Mouse (Mus musculus): ENCODE results near the gene Srpk1.

Srpk1 gene

GRCm38 (mm10) chr17:28622300-28622759 lies at the start of gene Srpk1:
Gene Srpk1 (minus strand): TSS chr17:28622709.
- peak; percentile 93 for DNase-seq (ENCODE audit: extremely low read depth, insufficient read length, low spot score)

DNA sequence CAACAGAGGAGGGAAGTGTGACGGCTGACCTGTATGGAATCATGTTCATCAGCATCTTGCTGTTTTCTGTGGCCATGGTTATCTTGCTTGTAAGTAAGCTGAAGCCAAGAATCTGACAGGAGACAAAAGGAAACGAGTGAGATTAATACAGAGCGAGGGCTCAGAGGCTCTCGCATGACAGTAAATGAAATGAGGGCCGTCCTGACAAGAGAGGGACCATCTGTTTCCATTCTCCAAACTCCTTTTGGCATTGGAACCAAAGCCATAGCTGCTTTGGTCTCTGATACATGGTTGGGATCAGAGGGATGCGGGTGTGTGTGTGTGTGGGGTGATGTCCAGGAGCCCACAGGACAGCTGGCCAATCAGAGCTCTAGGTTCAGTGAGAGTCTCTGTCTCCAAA lies 37.1 kb upstream of the Srpk1 start:
- no peak for DNase-seq (ENCODE audit: extremely low read depth, insufficient read length, low spot score)

DNA sequence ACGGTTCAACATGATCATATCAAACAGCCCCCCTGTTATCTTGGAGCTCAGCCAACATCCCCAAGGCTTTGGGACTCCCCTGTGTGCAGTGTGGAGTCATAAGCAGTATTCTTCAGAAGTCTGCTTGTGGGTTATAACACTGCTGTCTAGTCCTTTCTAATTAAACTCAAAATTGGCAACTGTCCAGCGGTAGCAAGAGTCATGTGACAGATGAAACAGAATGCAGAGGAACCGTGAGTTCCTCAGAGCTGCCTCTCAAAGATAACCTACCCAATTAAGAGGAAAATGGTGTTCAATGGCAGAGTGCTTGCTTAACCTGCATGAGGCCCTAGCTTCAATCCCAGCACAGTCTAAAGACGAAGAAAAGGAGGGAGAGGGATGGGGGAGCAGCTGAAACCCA lies 35.4 kb upstream of the Srpk1 start:
- no peak for DNase-seq (ENCODE audit: extremely low read depth, insufficient read length, low spot score)

- DNase-seq (ENCODE audit: extremely low read depth, insufficient read length, low spot score), result no peak
Observed at GRCm38 (mm10) chr17:28650268-28650667, 27.8 kb upstream of the Srpk1 start.

DNA sequence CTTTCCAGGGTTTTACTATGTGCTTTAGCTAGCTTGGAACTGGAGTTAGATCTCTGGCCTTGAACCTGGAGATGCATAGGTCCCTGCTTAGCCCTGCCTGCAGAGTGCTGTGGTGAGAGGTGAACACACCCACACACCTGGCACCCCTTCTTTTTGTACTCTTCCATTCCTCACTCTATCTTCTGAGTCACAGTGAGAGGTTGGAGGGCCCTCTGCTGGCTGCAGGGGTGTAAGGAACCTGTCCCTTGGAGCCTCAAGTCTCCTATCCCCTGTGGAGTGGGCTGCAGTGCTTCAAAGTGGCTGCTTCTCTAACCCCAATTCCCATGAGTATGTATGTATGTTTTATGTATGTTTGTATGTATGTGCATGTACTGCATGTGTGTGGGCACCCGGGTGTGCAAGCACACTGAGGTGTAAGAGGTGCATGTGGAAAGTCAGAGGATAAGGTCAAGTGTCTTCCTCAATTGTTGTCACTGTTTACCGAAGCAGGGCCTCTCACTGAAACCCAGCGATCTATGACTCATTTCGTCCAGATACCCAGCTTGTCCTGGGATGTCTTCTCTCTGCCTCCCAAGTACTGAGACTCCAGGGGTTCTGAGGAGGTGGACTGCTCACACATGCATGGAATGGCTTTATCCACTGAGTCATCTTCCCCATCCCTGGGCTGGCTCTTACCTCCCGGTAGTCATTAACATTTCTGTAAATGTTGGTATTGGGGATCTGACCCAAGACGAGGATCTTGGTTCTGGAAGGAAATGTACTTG lies 26.3 kb upstream of the Srpk1 start:
- peak; percentile 22 for DNase-seq (ENCODE audit: extremely low read depth, insufficient read length, low spot score)

DNA sequence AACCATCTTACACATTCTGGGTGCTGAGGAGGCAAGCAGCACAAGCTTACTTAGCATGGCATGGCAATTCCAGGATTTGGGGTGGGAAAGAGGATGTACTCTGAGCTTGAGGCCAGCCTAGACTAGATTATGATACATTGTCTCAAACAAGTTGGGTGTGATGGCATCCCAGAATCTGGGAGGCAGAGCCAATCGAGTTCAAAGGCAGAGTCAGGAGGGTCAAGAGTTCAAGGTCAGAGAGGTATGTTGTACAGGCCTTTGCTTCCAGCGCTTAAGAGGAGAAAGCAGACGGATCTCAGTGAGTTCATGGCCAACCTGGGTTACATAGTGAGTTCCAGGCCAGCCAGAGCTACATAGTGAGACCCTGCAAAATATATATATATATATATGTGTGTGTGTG lies 23.7 kb upstream of the Srpk1 start:
- DNase-seq (ENCODE audit: extremely low read depth, insufficient read length, low spot score), result no peak

GRCm38 (mm10) chr17:28644112-28644511 lies 21.6 kb upstream of the Srpk1 start:
- no peak for DNase-seq (ENCODE audit: extremely low read depth, insufficient read length, low spot score)

- no peak for DNase-seq (ENCODE audit: extremely low read depth, insufficient read length, low spot score)
Observed at GRCm38 (mm10) chr17:28643697-28644096, 21.2 kb upstream of the Srpk1 start.

DNA sequence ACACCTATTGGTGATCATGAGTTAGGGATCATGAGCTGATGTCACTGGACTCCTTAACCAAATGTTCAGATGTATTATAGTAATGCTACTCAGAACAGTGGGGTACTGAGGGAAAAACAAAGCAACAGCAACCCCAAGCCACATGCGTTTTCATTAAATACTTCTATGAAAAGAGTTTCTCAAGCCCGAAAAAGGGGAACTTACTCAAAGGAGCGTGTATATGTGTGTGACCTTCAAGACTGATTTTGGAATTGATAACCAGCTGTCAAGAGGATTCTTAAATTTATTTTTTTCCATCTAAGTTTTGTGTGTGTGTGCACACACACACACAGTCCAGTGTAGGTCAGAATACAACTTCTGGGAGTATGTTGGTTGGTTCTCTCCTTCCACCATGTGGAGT lies 17.6 kb upstream of the Srpk1 start:
- DNase-seq (ENCODE audit: extremely low read depth, insufficient read length, low spot score), result no peak

DNA sequence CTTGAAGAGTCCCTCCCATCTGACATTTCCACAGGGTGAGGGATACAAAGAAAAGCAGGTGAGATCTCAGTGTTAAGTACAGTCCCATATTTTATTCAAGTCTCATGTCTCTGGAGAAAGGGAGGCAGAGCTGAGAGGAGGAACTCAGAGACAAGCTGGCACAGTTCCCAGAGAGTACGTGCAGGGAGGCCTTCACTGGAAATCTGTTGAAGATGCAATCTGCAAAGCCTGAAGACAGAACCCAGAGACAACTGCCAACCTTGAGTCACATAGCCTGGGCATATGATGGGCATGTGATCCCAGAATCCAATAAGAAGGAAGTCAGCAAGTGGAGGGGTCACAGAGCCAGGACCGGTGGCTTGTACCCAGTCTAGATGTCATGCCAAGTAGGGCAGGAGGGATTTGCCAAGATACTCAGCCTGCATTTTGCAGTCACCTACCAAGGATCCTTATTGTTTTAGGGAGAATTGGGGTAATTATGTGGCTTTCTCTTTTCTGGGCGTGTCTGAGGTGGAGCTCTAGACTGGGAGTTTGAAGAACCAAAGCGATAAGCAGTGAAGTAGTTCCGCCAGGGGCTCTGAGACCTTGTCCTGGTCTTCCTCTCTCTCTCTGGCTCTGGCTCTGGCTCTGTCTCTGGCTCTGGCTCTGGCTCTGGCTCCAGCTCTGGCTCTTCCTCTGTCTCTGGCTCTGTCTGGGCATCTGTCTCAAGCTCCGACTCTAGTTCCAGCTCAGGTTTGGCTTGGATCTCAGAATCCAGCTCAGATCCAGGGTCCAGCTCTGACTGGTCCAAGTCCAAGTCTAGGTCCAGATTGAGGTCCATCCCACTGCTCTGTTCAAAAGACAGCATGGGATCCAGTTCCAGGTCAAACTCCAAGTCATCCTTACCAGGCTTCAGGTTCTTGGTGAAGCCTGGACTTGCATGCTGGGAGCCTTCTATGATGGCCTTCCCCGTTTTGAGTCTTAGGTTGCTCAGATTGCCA lies 15.5 kb upstream of the Srpk1 start:
- DNase-seq (ENCODE audit: extremely low read depth, insufficient read length, low spot score), result no peak

- DNase-seq (ENCODE audit: extremely low read depth, insufficient read length, low spot score), result no peak
Observed at GRCm38 (mm10) chr17:28635842-28636241, 13.3 kb upstream of the Srpk1 start.

- DNase-seq (ENCODE audit: extremely low read depth, insufficient read length, low spot score), result no peak
Observed at GRCm38 (mm10) chr17:28629125-28629524, 6.6 kb upstream of the Srpk1 start.

DNA sequence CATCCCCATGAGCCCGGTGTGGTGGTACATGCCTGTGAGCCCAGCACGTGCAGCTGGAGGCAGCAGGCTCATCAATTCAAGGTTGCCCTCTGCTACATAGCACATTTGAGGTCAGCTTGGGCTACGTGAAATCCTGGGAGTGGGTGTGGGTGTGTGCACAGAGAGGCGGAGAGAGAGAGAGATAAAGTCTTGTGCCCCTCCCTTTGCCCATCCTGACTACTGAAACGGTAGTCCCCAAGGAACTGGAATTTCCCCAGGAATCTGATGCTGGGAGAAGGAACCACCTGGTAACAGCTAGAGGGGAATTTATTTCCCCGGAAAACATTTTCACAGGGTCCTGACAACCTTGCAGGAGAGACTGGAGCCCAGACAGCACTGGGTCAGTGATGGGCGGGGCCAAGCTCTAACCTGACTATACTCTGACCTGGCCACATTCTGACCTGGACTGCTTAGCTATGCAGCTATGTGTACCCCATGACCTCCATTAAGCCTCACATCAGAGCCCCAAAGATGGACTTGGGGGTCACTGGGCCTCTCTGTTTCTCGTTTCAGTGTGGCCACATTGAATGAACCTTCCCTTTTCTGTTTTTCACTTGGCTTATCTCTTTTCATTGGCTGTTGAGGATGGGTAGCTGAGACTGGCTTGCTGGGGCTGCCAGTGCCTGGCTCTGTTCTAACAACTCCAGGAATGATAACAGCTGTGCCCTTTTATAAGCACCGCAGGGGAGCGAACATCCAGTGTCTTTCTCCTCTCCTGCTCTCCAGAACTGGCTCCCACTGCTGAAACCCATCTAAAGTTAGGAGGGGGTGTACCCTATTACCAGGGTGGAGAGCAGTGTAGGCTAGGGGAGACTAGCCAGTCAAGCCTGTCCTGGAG lies 6.0 kb upstream of the Srpk1 start:
- no peak for DNase-seq (ENCODE audit: extremely low read depth, insufficient read length, low spot score)

DNA sequence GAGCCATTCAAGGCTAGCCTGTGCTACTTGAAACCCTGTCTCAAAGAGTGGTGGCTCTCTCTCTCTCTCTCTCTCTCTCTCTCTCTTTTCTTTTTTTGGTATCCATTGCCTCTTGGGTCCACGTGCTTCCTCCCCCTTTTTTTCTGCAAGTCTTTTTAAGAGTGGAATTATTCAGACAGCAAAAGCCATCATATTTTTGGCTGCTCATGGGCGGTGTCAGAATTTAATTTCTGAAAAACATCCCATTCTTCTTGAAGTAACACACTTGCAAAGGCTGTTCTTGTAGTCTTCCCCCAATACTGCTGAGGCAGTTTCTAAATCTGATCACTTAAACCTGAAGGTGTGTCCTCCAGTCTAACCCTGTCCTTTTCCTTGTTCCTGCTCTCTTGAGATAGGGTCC lies 4.4 kb upstream of the Srpk1 start:
- DNase-seq (ENCODE audit: extremely low read depth, insufficient read length, low spot score), result no peak

- no peak for DNase-seq (ENCODE audit: extremely low read depth, insufficient read length, low spot score)
Observed at GRCm38 (mm10) chr17:28625327-28625726, 2.8 kb upstream of the Srpk1 start.

- no peak for DNase-seq (ENCODE audit: extremely low read depth, insufficient read length, low spot score)
Observed at GRCm38 (mm10) chr17:28624841-28625240, 2.3 kb upstream of the Srpk1 start.

DNA sequence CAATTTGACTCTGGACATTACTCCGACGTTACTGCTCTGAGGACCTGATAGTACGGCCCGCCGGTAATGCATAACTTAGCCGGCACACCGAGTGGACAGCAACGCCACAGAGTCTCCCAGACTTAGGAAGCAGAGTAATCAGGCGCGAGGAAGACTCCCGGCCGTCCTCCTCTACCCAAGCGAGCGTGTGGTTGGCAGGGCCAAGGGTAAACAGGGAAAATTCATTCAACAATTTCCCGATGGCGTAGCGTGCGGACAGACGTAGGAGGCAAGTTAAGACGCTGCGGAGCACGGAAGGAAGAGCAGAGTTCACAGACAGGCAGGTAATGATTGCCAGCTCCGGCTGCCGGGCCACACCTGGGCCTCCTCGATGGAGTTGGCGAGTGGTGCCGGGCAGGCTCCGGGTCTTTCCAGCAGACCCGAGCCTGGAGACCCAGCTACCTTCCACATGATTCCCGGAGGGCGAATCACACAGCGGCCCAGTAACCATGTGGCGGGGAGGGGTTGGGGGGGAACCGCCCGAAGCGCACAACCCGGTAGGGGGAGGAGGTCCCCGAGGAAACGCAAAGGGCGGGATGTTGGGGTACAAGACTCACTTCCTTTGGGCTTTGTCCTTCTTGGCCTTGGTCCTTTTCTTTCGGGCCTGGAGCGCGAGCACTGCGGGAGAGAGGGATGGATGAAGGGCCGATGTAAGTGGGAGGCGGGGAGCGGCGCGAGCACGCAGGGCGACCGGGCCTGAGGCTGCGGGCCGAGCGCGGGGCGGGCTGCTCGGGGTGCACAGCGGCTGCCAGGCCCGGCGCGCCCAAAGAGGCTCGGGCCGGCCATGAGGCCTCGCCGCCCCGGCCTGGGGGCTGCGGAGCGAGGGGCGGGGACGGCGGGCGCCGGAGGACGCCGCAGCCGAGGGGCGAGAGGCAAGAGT lies 869 bp downstream of the Srpk1 start:
- DNase-seq (ENCODE audit: extremely low read depth, insufficient read length, low spot score), result peak; percentile 79

DNA sequence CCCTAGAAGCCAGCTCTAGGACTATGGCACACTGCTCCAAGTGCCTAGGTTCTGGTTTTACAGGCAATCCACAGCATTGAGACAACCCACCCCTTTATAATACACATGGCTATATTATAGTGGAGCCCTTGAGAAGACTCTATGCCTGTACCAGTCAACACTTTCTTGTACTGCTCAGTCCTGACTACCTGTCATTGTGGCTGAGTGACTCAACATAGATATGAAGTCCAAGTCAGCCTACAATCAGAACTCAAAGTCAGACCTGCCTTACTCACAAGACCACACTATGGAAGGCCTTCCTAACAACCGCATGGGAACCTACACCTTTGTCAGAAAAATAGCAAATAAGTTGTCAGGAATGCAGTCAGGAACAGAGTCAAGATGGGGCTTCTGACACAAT lies 3.7 kb downstream of the Srpk1 start:
- DNase-seq (ENCODE audit: extremely low read depth, insufficient read length, low spot score), result no peak

DNA sequence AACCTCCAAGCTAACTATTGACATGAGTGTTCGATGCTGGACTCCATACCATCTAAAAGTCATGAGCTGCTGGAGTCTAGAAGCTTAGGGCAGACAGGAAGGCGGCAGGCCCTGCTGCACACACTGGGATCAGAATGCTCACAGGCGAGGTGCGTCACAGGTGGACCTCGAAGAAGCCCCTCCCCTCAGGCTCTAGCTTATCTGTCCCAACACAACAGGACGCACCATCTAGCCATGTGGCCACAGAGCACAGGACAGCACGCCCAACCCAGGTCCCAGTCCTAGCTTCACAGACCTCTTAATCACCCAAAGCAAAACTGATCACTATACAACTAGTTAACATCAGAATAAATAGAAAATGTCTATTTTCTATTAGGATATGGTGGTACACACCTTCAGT lies 4.4 kb downstream of the Srpk1 start:
- DNase-seq (ENCODE audit: extremely low read depth, insufficient read length, low spot score), result no peak

DNA sequence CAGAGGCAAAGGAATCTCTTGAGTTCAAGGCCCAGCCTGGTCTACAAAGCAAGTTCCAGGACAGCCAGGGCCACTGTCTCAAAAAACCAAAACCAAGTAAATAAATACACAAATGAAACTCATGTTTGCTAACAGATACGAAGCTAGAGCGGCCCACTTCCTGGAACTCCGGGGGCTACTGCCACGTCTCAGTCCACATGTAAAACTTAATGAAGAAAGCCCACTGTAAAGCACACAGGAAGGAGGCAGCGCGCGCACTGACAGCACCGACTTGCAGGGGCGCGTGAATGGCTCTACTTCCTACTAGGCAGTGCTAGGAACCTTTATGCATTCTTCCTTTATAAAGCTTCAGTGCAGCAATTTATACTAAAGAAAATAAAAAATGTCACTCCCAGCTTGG lies 4.9 kb downstream of the Srpk1 start:
- DNase-seq (ENCODE audit: extremely low read depth, insufficient read length, low spot score), result no peak
